Comparison of ENCODE assay signal across 7 mouse cellular contexts in genomic region chr9:108478638-108479156, GRCm38 (mm10). TPM values are rescaled to one million over a fixed set of nuclear protein-coding genes. Genes with fewer than 3 reads are reported as not detected.
A peak's percentile ranks its signal among the peaks of the same experiment; 100 is the strongest.
DNase-seq lines count a peak whose midpoint lies in the region; ATAC-seq and TF ChIP-seq lines count a peak whose summit lies in the region.

No protein-coding gene starts in this region.

- no peaks in the 10 kb centered on the region for H3K36me3 ChIP-seq in G1E (replicated peaks)
- no peaks in the 10 kb centered on the region for H3K36me3 ChIP-seq in forebrain, embryonic 16.5 days (ENCODE audit: control insufficient read depth, insufficient read depth)
- peaks cover 26% of the 10 kb centered on the region for H3K36me3 ChIP-seq in hindbrain, embryonic 10.5 days
- H3K36me3 ChIP-seq in limb, embryonic 13.5 days: peaks cover 28% of the 10 kb centered on the region
- H3K36me3 ChIP-seq in midbrain, embryonic 15.5 days (replicated peaks): no peaks in the 10 kb centered on the region

- no peaks in the 10 kb centered on the region for H3K9me3 ChIP-seq in G1E (replicated peaks)
- no peaks in the 10 kb centered on the region for H3K9me3 ChIP-seq in forebrain, embryonic 16.5 days (ENCODE audit: control insufficient read depth, low read length)
- H3K9me3 ChIP-seq in hindbrain, embryonic 10.5 days: no peaks in the 10 kb centered on the region
- H3K9me3 ChIP-seq in limb, embryonic 13.5 days: no peaks in the 10 kb centered on the region
- H3K9me3 ChIP-seq in midbrain, embryonic 15.5 days: no peaks in the 10 kb centered on the region

- TF ChIP-seq CTCF in G1E (IDR thresholded peaks at IDR 0.05; ENCODE audit: low read depth, low read length): no peak

- H3K4me2 ChIP-seq in forebrain, embryonic 16.5 days (ENCODE audit: low read length): peak overlapping the region; percentile 43
- H3K4me2 ChIP-seq in limb, embryonic 13.5 days (replicated peaks): peak overlapping the region; percentile 98
- H3K4me2 ChIP-seq in midbrain, embryonic 15.5 days: peak overlapping the region; percentile 54

- no peak for ATAC-seq in G1E (ENCODE audit: extremely low read depth, insufficient number of reproducible peaks, low FRiP score, poor library complexity, severe bottlenecking)
- ATAC-seq in forebrain, embryonic 16.5 days: peak; percentile 47; the same call in 1 of the 2 replicates
- ATAC-seq in limb, embryonic 13.5 days (ENCODE audit: low FRiP score, low read depth): peak; percentile 77; the same call in 1 of the 2 replicates
- 0 out of 2 replicates have a peak, but pooled peaks have one; percentile 53 for ATAC-seq in midbrain, embryonic 15.5 days (replicated peaks)

- peaks cover 70% of the 10 kb centered on the region for H3K27me3 ChIP-seq in G1E (ENCODE audit: insufficient read depth, low read length)
- H3K27me3 ChIP-seq in forebrain, embryonic 16.5 days (replicated peaks; ENCODE audit: control insufficient read depth, insufficient read depth, low read length): no peaks in the 10 kb centered on the region
- H3K27me3 ChIP-seq in hindbrain, embryonic 10.5 days (ENCODE audit: insufficient read depth, poor library complexity, severe bottlenecking): no peaks in the 10 kb centered on the region
- no peaks in the 10 kb centered on the region for H3K27me3 ChIP-seq in limb, embryonic 13.5 days
- no peaks in the 10 kb centered on the region for H3K27me3 ChIP-seq in midbrain, embryonic 15.5 days (replicated peaks)

- H3K4me3 ChIP-seq in G1E (ENCODE audit: low read depth, low read length): peak overlapping the region; percentile 44; the same call in 1 of the 2 replicates
- H3K4me3 ChIP-seq in forebrain, embryonic 16.5 days (replicated peaks; ENCODE audit: low read length): peak overlapping the region; percentile 32
- peak overlapping the region; percentile 56 for H3K4me3 ChIP-seq in hindbrain, embryonic 10.5 days
- peak overlapping the region; percentile 50 for H3K4me3 ChIP-seq in limb, embryonic 13.5 days
- peak overlapping the region; percentile 35 for H3K4me3 ChIP-seq in midbrain, embryonic 15.5 days

- 0% methylated on average over 20 of the region's 20 CpGs for WGBS in forebrain, embryonic 16.5 days
- WGBS in hindbrain, embryonic 10.5 days: 1% methylated on average over 20 of the region's 20 CpGs
- under 1% methylated on average over 20 of the region's 20 CpGs for WGBS in limb, embryonic 13.5 days
- WGBS in midbrain, embryonic 15.5 days: under 1% methylated on average over 20 of the region's 20 CpGs

- H3K9ac ChIP-seq in forebrain, embryonic 16.5 days (replicated peaks; ENCODE audit: low read depth, low read length): peak overlapping the region; percentile 3; the same call in 1 of the 2 replicates
- H3K9ac ChIP-seq in limb, embryonic 13.5 days: peak overlapping the region; percentile 72
- H3K9ac ChIP-seq in midbrain, embryonic 15.5 days: no peak overlapping the region; the same call in 1 of the 2 replicates

- H3K4me1 ChIP-seq in G1E (ENCODE audit: insufficient read depth, low read depth, low read length): peaks cover 19% of the 10 kb centered on the region
- peaks cover 12% of the 10 kb centered on the region for H3K4me1 ChIP-seq in forebrain, embryonic 16.5 days (replicated peaks; ENCODE audit: control insufficient read depth, insufficient read depth, low read length)
- H3K4me1 ChIP-seq in hindbrain, embryonic 10.5 days (replicated peaks): peaks cover 35% of the 10 kb centered on the region
- peaks cover 24% of the 10 kb centered on the region for H3K4me1 ChIP-seq in limb, embryonic 13.5 days
- peaks cover 18% of the 10 kb centered on the region for H3K4me1 ChIP-seq in midbrain, embryonic 15.5 days

- no peak overlapping the region for H3K27ac ChIP-seq in forebrain, embryonic 16.5 days (ENCODE audit: low read length)
- peak overlapping the region; percentile 87 for H3K27ac ChIP-seq in hindbrain, embryonic 10.5 days
- peak overlapping the region; percentile 81 for H3K27ac ChIP-seq in limb, embryonic 13.5 days
- H3K27ac ChIP-seq in midbrain, embryonic 15.5 days: 0 out of 2 replicates have a peak overlapping the region, but pooled peaks have one; percentile 14

- no peak for DNase-seq in G1E (ENCODE audit: low spot score)
- peak; percentile 89 for DNase-seq in adrenal gland, adult 2 months
- peak; percentile 89 for DNase-seq in hindbrain, embryonic 10.5 days (ENCODE audit: low spot score)
- DNase-seq in urinary bladder, postnatal 36 days (ENCODE audit: low spot score in 2 of 2): peak; percentile 79 to 82

RNA-seq across cellular contexts. Expression of gene Lamb2, which starts 0.8 kb away (rescaled TPM):
- total RNA-seq in G1E (2014; fragmentation: Nextera tagmentation) (0.15 TPM in 1 of 2 replicates, not detected in the other), G1E (2017) (0.11 and 0.17 TPM in 2 replicates)
- polyA plus RNA-seq in G1E (2012): 0.07 TPM in 2 replicates
- total RNA-seq in adrenal gland, adult 2 months (2021): 100 to 1,000 TPM in 1 of 2 experiments, 10 to 100 TPM in 1; 94.0 to 107 TPM
- 136 and 150 TPM in 2 replicates for polyA plus RNA-seq in adrenal gland, adult 2 months (2012; rRNA removed)
- polyA plus RNA-seq in forebrain, embryonic 16.5 days (2015; fragmentation: Nextera tagmentation; extraction: Ambion mirVana): 17.6 and 23.4 TPM in 2 replicates
- polyA plus RNA-seq in hindbrain, embryonic 10.5 days (2016; fragmentation: Nextera tagmentation; extraction: Ambion mirVana): 40.8 and 41.0 TPM in 2 replicates
- polyA plus RNA-seq in limb, embryonic 13.5 days (2015; fragmentation: Nextera tagmentation; extraction: Ambion mirVana): 47.1 and 62.6 TPM in 2 replicates
- polyA plus RNA-seq in midbrain, embryonic 15.5 days (2015; fragmentation: Nextera tagmentation; extraction: Ambion mirVana): 19.1 and 22.7 TPM in 2 replicates

RNA-seq across cellular contexts. Expression of gene Usp19, which starts 11.7 kb away (rescaled TPM):
- total RNA-seq in G1E (2014; fragmentation: Nextera tagmentation): 70.6 and 197 TPM in 2 replicates
- total RNA-seq in G1E (2017): 41.3 and 44.7 TPM in 2 replicates
- polyA plus RNA-seq in G1E (2012): 87.7 and 102 TPM in 2 replicates
- 100 to 1,000 TPM; 172 to 248 TPM for total RNA-seq in adrenal gland, adult 2 months (2021)
- polyA plus RNA-seq in adrenal gland, adult 2 months (2012; rRNA removed): 221 and 261 TPM in 2 replicates
- polyA plus RNA-seq in forebrain, embryonic 16.5 days (2015; fragmentation: Nextera tagmentation; extraction: Ambion mirVana): 85.9 and 91.5 TPM in 2 replicates
- 86.5 and 87.8 TPM in 2 replicates for polyA plus RNA-seq in hindbrain, embryonic 10.5 days (2016; fragmentation: Nextera tagmentation; extraction: Ambion mirVana)
- polyA plus RNA-seq in limb, embryonic 13.5 days (2015; fragmentation: Nextera tagmentation; extraction: Ambion mirVana): 68.3 and 75.9 TPM in 2 replicates
- polyA plus RNA-seq in midbrain, embryonic 15.5 days (2015; fragmentation: Nextera tagmentation; extraction: Ambion mirVana): 87.1 and 94.3 TPM in 2 replicates

RNA-seq across cellular contexts. Expression of gene Klhdc8b, which starts 17.3 kb away (rescaled TPM):
- 14.7 and 21.2 TPM in 2 replicates for total RNA-seq in G1E (2014; fragmentation: Nextera tagmentation)
- 52.8 and 63.1 TPM in 2 replicates for total RNA-seq in G1E (2017)
- polyA plus RNA-seq in G1E (2012): 112 and 116 TPM in 2 replicates
- total RNA-seq in adrenal gland, adult 2 months (2021): 10 to 100 TPM; 19.4 to 24.5 TPM
- 73.1 and 81.9 TPM in 2 replicates for polyA plus RNA-seq in adrenal gland, adult 2 months (2012; rRNA removed)
- polyA plus RNA-seq in forebrain, embryonic 16.5 days (2015; fragmentation: Nextera tagmentation; extraction: Ambion mirVana): 42.6 and 55.6 TPM in 2 replicates
- polyA plus RNA-seq in hindbrain, embryonic 10.5 days (2016; fragmentation: Nextera tagmentation; extraction: Ambion mirVana): 29.5 and 41.3 TPM in 2 replicates
- 37.8 and 38.9 TPM in 2 replicates for polyA plus RNA-seq in limb, embryonic 13.5 days (2015; fragmentation: Nextera tagmentation; extraction: Ambion mirVana)
- polyA plus RNA-seq in midbrain, embryonic 15.5 days (2015; fragmentation: Nextera tagmentation; extraction: Ambion mirVana): 82.8 and 87.3 TPM in 2 replicates

RNA-seq across cellular contexts. Expression of gene Ccdc71, which starts 18.4 kb away (rescaled TPM):
- total RNA-seq in G1E (2014; fragmentation: Nextera tagmentation): 52.4 and 53.0 TPM in 2 replicates
- total RNA-seq in G1E (2017): 20.3 and 22.3 TPM in 2 replicates
- polyA plus RNA-seq in G1E (2012): 24.1 and 25.6 TPM in 2 replicates
- total RNA-seq in adrenal gland, adult 2 months (2021): 10 to 100 TPM; 27.8 to 46.5 TPM
- polyA plus RNA-seq in adrenal gland, adult 2 months (2012; rRNA removed): 23.0 and 28.1 TPM in 2 replicates
- 61.4 and 68.7 TPM in 2 replicates for polyA plus RNA-seq in forebrain, embryonic 16.5 days (2015; fragmentation: Nextera tagmentation; extraction: Ambion mirVana)
- 56.1 and 56.9 TPM in 2 replicates for polyA plus RNA-seq in hindbrain, embryonic 10.5 days (2016; fragmentation: Nextera tagmentation; extraction: Ambion mirVana)
- polyA plus RNA-seq in limb, embryonic 13.5 days (2015; fragmentation: Nextera tagmentation; extraction: Ambion mirVana): 57.7 and 59.7 TPM in 2 replicates
- polyA plus RNA-seq in midbrain, embryonic 15.5 days (2015; fragmentation: Nextera tagmentation; extraction: Ambion mirVana): 70.2 and 71.4 TPM in 2 replicates

RNA-seq across cellular contexts. Expression of gene Qars, which starts 28.8 kb away (rescaled TPM):
- total RNA-seq in G1E (2014; fragmentation: Nextera tagmentation) (320 and 349 TPM in 2 replicates), G1E (2017) (196 and 201 TPM in 2 replicates)
- polyA plus RNA-seq in G1E (2012): 138 and 248 TPM in 2 replicates
- 100 to 1,000 TPM; 186 to 192 TPM for total RNA-seq in adrenal gland, adult 2 months (2021)
- 173 and 186 TPM in 2 replicates for polyA plus RNA-seq in adrenal gland, adult 2 months (2012; rRNA removed)
- polyA plus RNA-seq in forebrain, embryonic 16.5 days (2015; fragmentation: Nextera tagmentation; extraction: Ambion mirVana): 69.1 and 71.5 TPM in 2 replicates
- polyA plus RNA-seq in hindbrain, embryonic 10.5 days (2016; fragmentation: Nextera tagmentation; extraction: Ambion mirVana): 103 and 112 TPM in 2 replicates
- polyA plus RNA-seq in limb, embryonic 13.5 days (2015; fragmentation: Nextera tagmentation; extraction: Ambion mirVana): 108 and 111 TPM in 2 replicates
- 64.0 and 64.6 TPM in 2 replicates for polyA plus RNA-seq in midbrain, embryonic 15.5 days (2015; fragmentation: Nextera tagmentation; extraction: Ambion mirVana)

Comparison
In these comparisons a context has a peak if more than half of its experiments do, and no peak if none do; other contexts are left out.
1. H3K4me2 ChIP-seq: peak in every context shown above with its lines; median percentile 98 in limb, embryonic 13.5 days; 54 in midbrain, embryonic 15.5 days; 43 in forebrain, embryonic 16.5 days.
2. RNA of gene Lamb2, which starts 0.8 kb away (polyA plus RNA-seq): 136 to 150 TPM in adrenal gland, adult 2 months, 47.1 to 62.6 TPM in limb, embryonic 13.5 days, 40.8 to 41.0 TPM in hindbrain, embryonic 10.5 days, 19.1 to 22.7 TPM in midbrain, embryonic 15.5 days and 17.6 to 23.4 TPM in forebrain, embryonic 16.5 days; 0.07 TPM in G1E; every median in the first group is over 10 times any median in the second.
3. Peak in every context shown above with its lines, with median percentiles within 50 percentile points of each other: H3K4me3 ChIP-seq.